Mouse (Mus musculus): ENCODE measurements around the gene Tbx1.

GRCm38 (mm10) chr16:18580389-18580788, 10.1 kb downstream of the Tbx1 start:
- TF ChIP-seq CTCF (IDR thresholded peaks at IDR 0.05; ENCODE audit: low read depth) = no peak
- no peak for TF ChIP-seq EP300 (IDR thresholded peaks at IDR 0.05; ENCODE audit: low read depth)

Data from liver, postnatal 0 days (tissue).